Mouse (Mus musculus) G1E (cell line): ENCODE data around the gene Ghsr. TPM values are rescaled to one million over a fixed set of nuclear protein-coding genes. Genes with fewer than 3 reads are reported as not detected.

Experiments used
- ATAC-seq: 2 replicates; pipeline ENCODE4 v1.8.0; 2016; ENCODE audit warnings: mild to moderate bottlenecking; ENCODE audit not compliant: insufficient number of reproducible peaks, poor library complexity, low FRiP score, severe bottlenecking; ENCODE audit errors: extremely low read depth
- DNase-seq: peaks from one replicate; pipeline ENCODE4 v3.0.0; 2012; ENCODE audit warnings: low spot score
- H3K27me3 ChIP-seq: 2 replicates; pipeline ENCODE4 v1.6.1; 2012; ENCODE audit warnings: mild to moderate bottlenecking, low read length, inconsistent platforms; ENCODE audit not compliant: insufficient read depth
- H3K36me3 ChIP-seq: replicated peaks from 2 replicates; pipeline ENCODE3; 2012; ENCODE audit warnings: mild to moderate bottlenecking, inconsistent platforms
- H3K4me1 ChIP-seq: 2 replicates; pipeline ENCODE4 v1.6.1; 2012; ENCODE audit warnings: low read depth, low read length, inconsistent platforms, mixed read lengths; ENCODE audit not compliant: insufficient read depth
- H3K4me3 ChIP-seq: 2 replicates; pipeline ENCODE4 v1.5.1; 2012; ENCODE audit warnings: low read depth, mild to moderate bottlenecking, inconsistent platforms, low read length, moderate library complexity, mixed read lengths
- H3K9me3 ChIP-seq: replicated peaks from 2 replicates; pipeline ENCODE4 v1.6.1; 2012; ENCODE audit warnings: inconsistent platforms
- CTCF ChIP-seq: IDR thresholded peaks from 2 replicates; pipeline ENCODE4 v1.5.1; 2012; ENCODE audit warnings: low read depth, low read length, inconsistent platforms, mixed read lengths
- GATA1 ChIP-seq: IDR thresholded peaks from 2 replicates; pipeline ENCODE4 v1.6.1; 2012; ENCODE audit warnings: borderline replicate concordance, low read length, inconsistent platforms, mixed read lengths
- GATA2 ChIP-seq: IDR thresholded peaks from 2 replicates; pipeline ENCODE4 v1.6.1; 2012; ENCODE audit warnings: low read depth, low read length, inconsistent platforms, borderline replicate concordance
- POLR2AphosphoS5 ChIP-seq: IDR thresholded peaks from 2 replicates; pipeline ENCODE4 v1.6.1; 2012; ENCODE audit warnings: low read depth, low read length, inconsistent platforms; ENCODE audit not compliant: insufficient replicate concordance
- TAL1 ChIP-seq: conservative IDR thresholded peaks from 2 replicates; pipeline ENCODE4 v1.6.1; 2012; ENCODE audit warnings: low read depth, low read length, inconsistent platforms, mixed read lengths
- polyA plus RNA-seq: library from polyadenylated mRNA; stranded (reverse); fragments of >175 nt; gene quantifications from 2 replicates; pipeline ENCODE4 v1.2.3, GENCODE M21; 2012
- total RNA-seq, 2 experiments: library from RNA; stranded (forward) in 1 of 2; stranded (reverse) in 1 of 2; fragments of 200-1000 nt in 1 of 2; fragments of >200 nt in 1 of 2; fragmentation: Nextera tagmentation in 1 of 2; gene quantifications; 2 replicates each; pipeline ENCODE4 v1.2.3; 2014 to 2017

Ghsr gene
- total and polyA plus RNA-seq, 3 experiments = 0.16 TPM; not detected in 2

DNA sequence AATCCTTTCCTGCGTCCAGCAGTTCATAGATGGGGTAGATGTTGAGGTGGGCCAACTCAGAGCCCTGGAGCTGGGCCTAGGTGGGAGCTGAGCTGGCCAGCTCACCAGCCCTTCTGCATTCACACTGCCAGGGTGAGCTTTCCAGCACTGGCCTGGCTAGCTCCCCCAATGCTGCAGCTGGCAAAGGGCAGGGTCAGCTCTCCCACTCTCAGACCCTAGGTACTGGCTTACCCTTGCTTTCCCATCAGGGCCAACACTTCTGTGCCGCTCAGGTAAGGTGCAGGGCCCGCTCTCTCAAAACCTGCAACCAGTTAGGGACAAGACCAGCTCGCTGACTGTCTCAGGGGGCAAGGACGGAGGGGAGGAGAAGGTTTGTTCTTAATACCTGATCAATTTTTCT lies 30.4 kb upstream of the Ghsr start:
- H3K4me3 ChIP-seq = no peak overlapping the region
- no peak for TF ChIP-seq TAL1
- peaks cover 9% of the 10 kb centered on the region for H3K36me3 ChIP-seq
- no peaks in the 10 kb centered on the region for H3K9me3 ChIP-seq
- ATAC-seq = no peak
- H3K27me3 ChIP-seq = peaks cover 12% of the 10 kb centered on the region
- DNase-seq = no peak
- H3K4me1 ChIP-seq = peaks cover 14% of the 10 kb centered on the region

DNA sequence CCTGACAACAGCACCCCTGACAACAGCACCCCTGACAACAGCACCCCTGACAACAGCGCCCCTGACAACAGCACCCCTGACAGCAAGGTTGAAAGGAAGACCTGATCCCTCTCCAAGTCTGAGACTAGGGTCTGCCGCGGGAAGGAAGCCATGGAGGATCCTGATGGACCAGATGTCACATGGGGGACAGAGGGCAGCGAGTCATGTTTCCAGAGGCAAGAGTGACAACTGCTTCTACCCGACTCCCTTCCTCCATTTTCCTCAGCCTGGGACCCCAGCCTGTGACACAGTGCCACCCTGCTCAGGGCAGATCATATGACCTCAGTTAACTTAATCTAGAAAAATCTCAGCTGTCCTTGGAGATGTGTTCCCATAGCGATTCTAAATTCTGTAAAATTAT lies 28.7 kb upstream of the Ghsr start:
- no peak overlapping the region for H3K4me3 ChIP-seq
- TF ChIP-seq CTCF (no peak), TAL1 (no peak), GATA2 (no peak)
- ATAC-seq (no peak), DNase-seq (no peak)
- no peaks in the 10 kb centered on the region for H3K9me3 ChIP-seq
- H3K36me3 ChIP-seq = no peaks in the 10 kb centered on the region
- peaks cover 12% of the 10 kb centered on the region for H3K27me3 ChIP-seq
- H3K4me1 ChIP-seq = peaks cover 14% of the 10 kb centered on the region

DNA sequence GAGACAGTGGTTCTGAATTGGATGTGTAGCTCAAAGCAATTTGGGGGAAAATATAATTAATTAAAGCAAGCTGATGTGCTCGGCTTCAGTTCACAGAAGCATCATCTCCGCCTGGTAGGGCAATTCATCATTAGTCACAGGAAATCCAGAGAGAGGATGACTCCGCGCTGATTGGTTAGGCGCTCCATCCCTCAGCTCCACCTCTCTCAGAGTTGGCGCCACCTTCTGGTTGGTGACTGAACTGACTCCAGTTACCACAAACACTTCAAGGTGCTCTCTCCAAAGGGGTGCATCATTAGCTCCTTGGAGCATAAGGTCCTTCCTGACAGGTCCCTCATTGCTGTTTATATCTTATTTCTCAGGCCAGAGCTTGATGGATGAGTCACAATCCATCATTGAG lies 25.6 kb upstream of the Ghsr start:
- Histone ChIP-seq H3K4me1 (peaks cover 20% of the 10 kb centered on the region), H3K9me3 (no peaks in the 10 kb centered on the region), H3K27me3 (peaks cover 19% of the 10 kb centered on the region), H3K36me3 (no peaks in the 10 kb centered on the region), H3K4me3 (no peak overlapping the region)
- TF ChIP-seq CTCF (peak; percentile 72), TAL1 (no peak), GATA2 (no peak), POLR2AphosphoS5 (no peak), GATA1 (no peak)
- DNase-seq = peak; percentile 49
- peak; percentile 22; the same call in 1 of the 2 replicates for ATAC-seq

- ATAC-seq (no peak), DNase-seq (no peak)
- H3K9me3 ChIP-seq = no peaks in the 10 kb centered on the region
- H3K27me3 ChIP-seq = peaks cover 16% of the 10 kb centered on the region
- H3K36me3 ChIP-seq = no peaks in the 10 kb centered on the region
- H3K4me1 ChIP-seq = peaks cover 19% of the 10 kb centered on the region
- no peak overlapping the region for H3K4me3 ChIP-seq
- TF ChIP-seq GATA1 (no peak), CTCF (no peak), TAL1 (no peak), GATA2 (no peak), POLR2AphosphoS5 (no peak)
These were observed 22.7 kb upstream of the Ghsr start for GRCm38 (mm10) chr3:27348462-27348861.

GRCm38 (mm10) chr3:27351105-27351504 lies 20.0 kb upstream of the Ghsr start:
- H3K4me1 ChIP-seq = peaks cover 10% of the 10 kb centered on the region
- TF ChIP-seq CTCF = no peak
- TF ChIP-seq GATA2 = no peak
- TF ChIP-seq TAL1 = no peak
- no peak for TF ChIP-seq POLR2AphosphoS5
- TF ChIP-seq GATA1 = no peak
- H3K36me3 ChIP-seq = no peaks in the 10 kb centered on the region
- H3K4me3 ChIP-seq = no peak overlapping the region
- DNase-seq (no peak), ATAC-seq (no peak)
- H3K9me3 ChIP-seq = no peaks in the 10 kb centered on the region
- H3K27me3 ChIP-seq = peaks cover 10% of the 10 kb centered on the region

DNA sequence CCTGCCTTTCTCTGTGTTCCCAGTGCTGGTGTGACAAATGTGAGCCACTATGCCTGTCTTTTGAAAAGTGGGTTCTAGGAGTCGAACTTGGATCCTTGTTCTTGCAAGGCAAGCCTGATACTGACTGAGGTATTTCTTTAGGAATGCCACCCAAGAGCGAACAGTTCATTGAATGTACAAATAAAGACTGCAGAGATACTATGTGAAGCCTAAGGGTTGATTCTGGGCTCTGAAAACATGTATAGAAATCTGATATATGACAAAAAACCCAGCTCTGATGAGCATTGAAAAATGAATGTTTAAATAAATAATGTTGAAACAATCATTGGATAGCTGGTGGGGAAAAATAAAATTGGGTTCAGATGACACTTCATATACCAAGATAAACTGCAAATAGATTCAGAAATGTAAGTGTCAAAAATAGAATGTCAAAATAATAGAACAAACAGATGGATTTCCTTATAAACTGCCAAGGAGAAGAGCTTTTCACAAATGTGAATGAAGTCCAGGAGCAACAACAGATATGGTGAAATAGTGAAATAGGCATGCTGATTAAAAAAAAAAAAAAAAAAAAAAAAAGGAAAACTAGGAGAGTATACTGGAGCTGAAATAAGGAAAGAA lies 11.9 kb upstream of the Ghsr start:
- Histone ChIP-seq H3K4me3 (no peak overlapping the region), H3K27me3 (peaks cover 5% of the 10 kb centered on the region), H3K36me3 (no peaks in the 10 kb centered on the region), H3K4me1 (no peaks in the 10 kb centered on the region), H3K9me3 (no peaks in the 10 kb centered on the region)
- ATAC-seq (no peak), DNase-seq (no peak)
- TF ChIP-seq POLR2AphosphoS5 (no peak), TAL1 (no peak), CTCF (no peak), GATA2 (no peak), GATA1 (no peak)

GRCm38 (mm10) chr3:27370125-27370524 lies 1.0 kb upstream of the Ghsr start:
- TF ChIP-seq CTCF (no peak), GATA2 (no peak), POLR2AphosphoS5 (no peak), GATA1 (no peak), TAL1 (no peak)
- DNase-seq = peak; percentile 40
- H3K27me3 ChIP-seq = peaks cover 9% of the 10 kb centered on the region; the same call in 1 of the 2 replicates
- H3K36me3 ChIP-seq = no peaks in the 10 kb centered on the region
- H3K4me1 ChIP-seq = no peaks in the 10 kb centered on the region; the same call in 1 of the 2 replicates
- no peak overlapping the region for H3K4me3 ChIP-seq
- H3K9me3 ChIP-seq = no peaks in the 10 kb centered on the region
- no peak for ATAC-seq
